Mouse (Mus musculus) liver, embryonic 13.5 days (tissue): Measurements from ENCODE around the gene Olfr652. TPM values are rescaled to one million over a fixed set of nuclear protein-coding genes. Genes with fewer than 3 reads are reported as not detected.

Experiments
- polyA plus RNA-seq: library from polyadenylated mRNA; unstranded; fragments of >200 nt; fragmentation: Nextera tagmentation; extraction: Ambion mirVana; gene quantifications from 2 replicates; pipeline ENCODE4 v1.2.1, GENCODE M21; 2015

The Olfr652 gene
- polyA plus RNA-seq, 1 experiment from 2014 or later = not detected

Other genes with a start within 250 kb of the Olfr652 start
- gene Trim12a, start 245.4 kb upstream of the Olfr652 start, polyA plus RNA-seq = 3.4 and 3.6 TPM in 2 replicates
- gene Trim34b, start 231.4 kb upstream of the Olfr652 start, polyA plus RNA-seq = not detected in 2 replicates
- 1.2 TPM in 2 replicates for gene Trim12c, start 207.5 kb upstream of the Olfr652 start, polyA plus RNA-seq
- gene Trim30b, start 191.0 kb upstream of the Olfr652 start, polyA plus RNA-seq = 0.08 and 0.09 TPM in 2 replicates
- gene Trim30c, start 160.1 kb upstream of the Olfr652 start, polyA plus RNA-seq = 0.20 and 0.38 TPM in 2 replicates
- 1.7 and 1.9 TPM in 2 replicates for gene Trim30a, start 95.7 kb upstream of the Olfr652 start, polyA plus RNA-seq
- gene Trim30d, start 53.1 kb upstream of the Olfr652 start, polyA plus RNA-seq = 0.31 and 0.58 TPM in 2 replicates
- not detected in 2 replicates for gene Olfr651, start 10.8 kb upstream of the Olfr652 start, polyA plus RNA-seq
- gene Olfr653, start 16.4 kb downstream of the Olfr652 start, polyA plus RNA-seq = not detected in 2 replicates
- gene Olfr654, start 26.1 kb downstream of the Olfr652 start, polyA plus RNA-seq = not detected in 2 replicates
- not detected in 2 replicates for gene Olfr655, start 40.9 kb downstream of the Olfr652 start, polyA plus RNA-seq
- not detected in 2 replicates for gene Olfr656, start 53.1 kb downstream of the Olfr652 start, polyA plus RNA-seq
- not detected in 2 replicates for gene Olfr657, start 63.9 kb downstream of the Olfr652 start, polyA plus RNA-seq
- not detected in 2 replicates for gene Olfr658, start 86.4 kb downstream of the Olfr652 start, polyA plus RNA-seq
- gene Olfr659, start 105.9 kb downstream of the Olfr652 start, polyA plus RNA-seq = not detected in 2 replicates
- gene Olfr661, start 125.6 kb downstream of the Olfr652 start, polyA plus RNA-seq = not detected in 2 replicates
- not detected in 2 replicates for gene Usp17le, start 216.6 kb downstream of the Olfr652 start, polyA plus RNA-seq